Mouse (Mus musculus): ENCODE results near the gene Rpl11.

DNA sequence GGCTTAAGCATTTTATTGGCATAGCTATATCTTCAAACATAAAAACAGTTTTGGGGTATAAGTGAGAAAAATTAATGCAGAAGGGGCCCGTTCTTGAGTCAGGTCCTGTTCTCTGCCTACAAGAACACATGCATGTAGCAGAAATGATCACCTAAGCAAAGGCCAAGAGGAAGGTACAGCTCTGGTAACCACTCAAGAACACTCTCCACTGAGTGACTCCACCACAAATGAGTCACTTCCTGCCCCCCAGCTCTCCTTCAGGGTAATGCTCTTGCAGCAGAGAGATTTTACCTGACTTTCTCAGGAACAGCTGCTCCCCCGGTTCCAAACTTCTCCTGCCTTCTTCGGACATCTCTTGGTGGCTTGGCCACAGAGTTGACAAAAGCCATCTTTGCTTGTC, 46.4 kb downstream of the Rpl11 start:
- TF ChIP-seq POLR2A (IDR thresholded peaks at IDR 0.05; ENCODE audit: borderline replicate concordance, extremely low read depth, insufficient read depth, insufficient read length, poor library complexity, severe bottlenecking) (no peak), CTCF (IDR thresholded peaks at IDR 0.05; ENCODE audit: borderline replicate concordance, extremely low read depth, insufficient read depth, insufficient read length) (no peak)
